Mouse (Mus musculus) right cerebral cortex, postnatal 36 days (tissue): ENCODE measurements around the gene Eea1.
"Not testable (repeated sequence)": the region's sequence is repeated elsewhere in the genome, so short reads cannot be mapped to it uniquely, and the experiment has no call there.

Source experiments
- DNase-seq, 2 experiments: peaks; one replicate each; pipeline ENCODE4 v3.0.0; 2022; ENCODE audit warnings: low spot score in 2 of 2, mixed read lengths in 1 of 2

The Eea1 gene

DNA sequence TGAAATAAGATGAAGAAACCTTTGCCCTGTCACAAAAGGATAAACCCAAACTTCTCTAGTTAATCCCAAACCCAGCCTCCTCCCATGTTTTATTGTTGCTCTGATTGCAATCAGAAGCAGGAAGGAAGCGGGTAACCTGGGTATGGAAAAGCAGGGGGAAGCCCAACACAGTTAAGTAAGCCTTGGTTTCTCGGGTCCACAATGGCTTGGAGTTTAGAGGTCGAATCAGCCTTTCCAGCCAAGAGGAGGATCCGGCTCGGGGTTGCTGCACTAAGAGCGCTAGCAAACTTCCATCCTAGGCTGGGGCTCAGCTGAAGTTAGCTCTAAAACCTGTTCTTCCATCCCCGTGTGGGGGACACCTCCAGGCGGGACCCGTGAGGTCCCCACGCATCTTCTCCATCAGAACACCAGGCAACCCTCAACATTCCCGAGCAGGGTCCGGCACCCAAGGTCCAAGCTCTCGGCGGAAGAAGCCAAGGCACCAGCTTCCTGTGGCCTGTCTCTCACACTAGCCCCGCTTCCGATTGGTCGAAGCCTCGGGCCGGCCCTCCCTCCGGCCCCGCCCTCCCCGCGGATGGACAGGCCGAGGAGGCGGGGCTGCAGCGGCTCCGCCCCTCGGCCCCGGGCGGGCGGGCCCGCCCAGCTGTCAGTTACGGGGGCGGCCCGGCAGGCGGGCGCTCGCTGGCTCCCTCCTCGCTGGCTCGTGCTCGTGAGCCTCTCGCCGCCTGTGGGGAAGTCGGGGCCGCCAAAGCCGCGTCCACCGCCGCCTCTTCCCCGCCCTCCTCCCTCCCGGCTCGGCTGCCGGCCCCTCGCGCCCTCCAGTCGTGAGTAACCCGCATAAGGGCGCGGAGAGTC, at the start of gene Eea1:
Eea1 (plus strand) TSS at position 605 of the 855 bp plus-strand sequence.
- peak; percentile 87 to 91 for DNase-seq

GRCm38 (mm10) chr10:95891214-95891960, 49.1 kb upstream of the Eea1 start:
- no peak for DNase-seq

GRCm38 (mm10) chr10:95892132-95892531, 48.3 kb upstream of the Eea1 start:
- DNase-seq, result no peak

- no peak for DNase-seq
Measured at GRCm38 (mm10) chr10:95893291-95893932, 47.0 kb upstream of the Eea1 start.

DNA sequence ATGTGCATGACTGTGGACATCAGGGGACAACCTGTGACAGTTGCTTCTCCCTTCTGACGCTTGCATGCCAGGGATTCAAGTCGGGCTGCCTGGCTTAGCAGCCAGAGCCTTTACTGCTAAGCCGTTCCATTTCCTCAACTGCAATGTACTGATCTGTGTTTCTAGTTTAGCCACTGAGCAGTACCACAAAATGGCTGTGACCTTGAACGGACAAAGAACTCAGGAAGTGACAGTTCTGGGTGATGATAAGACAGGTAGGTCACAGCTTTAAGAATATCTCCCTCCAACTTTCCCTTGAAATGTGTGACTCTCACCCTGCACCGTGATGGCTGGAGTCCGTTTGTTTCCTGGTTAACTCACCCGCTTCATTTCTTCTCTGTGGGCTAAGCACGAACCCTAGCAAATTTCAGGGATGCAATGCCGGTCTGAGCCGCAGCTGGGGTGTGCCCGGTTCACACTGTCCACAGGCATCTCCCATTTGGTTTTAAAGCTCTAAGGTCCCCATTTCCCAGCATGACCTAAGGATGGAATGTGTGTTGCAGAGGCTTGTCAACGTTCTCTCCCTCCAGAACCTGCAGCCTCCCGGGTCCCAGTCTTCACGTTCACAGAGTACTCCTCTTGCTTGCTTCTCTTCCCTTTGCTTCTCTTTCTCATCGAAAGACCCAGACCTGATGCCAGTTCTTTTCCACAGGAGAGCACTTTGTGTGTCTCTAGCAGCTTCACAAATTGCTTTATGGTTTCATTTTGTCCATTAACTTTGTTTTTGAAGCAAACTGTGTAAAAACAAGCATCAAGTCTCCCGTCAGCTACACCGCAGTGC, 46.2 kb upstream of the Eea1 start:
- peak in 1 of 2 experiments; percentile 12 for DNase-seq

DNA sequence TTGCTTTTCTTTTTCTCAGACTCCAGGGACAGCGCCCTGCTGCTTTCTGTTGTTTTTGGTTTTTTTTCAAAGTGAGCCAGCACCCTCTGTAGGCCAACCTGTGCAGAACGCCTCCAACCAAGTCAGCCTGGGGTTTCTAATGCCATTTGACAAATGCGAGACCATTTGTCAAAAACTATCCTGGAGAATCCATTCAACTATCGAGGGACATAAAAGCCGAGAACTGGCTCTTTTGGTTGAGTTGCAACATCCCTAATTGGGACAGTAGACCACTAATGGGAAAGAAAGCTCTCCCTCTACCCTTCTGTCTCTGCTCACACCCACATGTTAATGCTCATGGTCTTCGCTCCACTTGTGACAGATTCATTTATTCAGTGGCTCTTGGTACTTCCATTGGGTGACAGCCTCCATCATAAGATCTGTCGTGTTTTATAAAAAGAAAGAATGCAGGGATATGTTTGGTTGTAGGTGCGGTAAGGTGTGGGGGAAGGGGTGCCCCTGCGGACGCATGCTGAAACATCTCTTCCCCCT, 45.5 kb upstream of the Eea1 start:
- peak in 1 of 2 experiments; percentile 62 for DNase-seq

DNA sequence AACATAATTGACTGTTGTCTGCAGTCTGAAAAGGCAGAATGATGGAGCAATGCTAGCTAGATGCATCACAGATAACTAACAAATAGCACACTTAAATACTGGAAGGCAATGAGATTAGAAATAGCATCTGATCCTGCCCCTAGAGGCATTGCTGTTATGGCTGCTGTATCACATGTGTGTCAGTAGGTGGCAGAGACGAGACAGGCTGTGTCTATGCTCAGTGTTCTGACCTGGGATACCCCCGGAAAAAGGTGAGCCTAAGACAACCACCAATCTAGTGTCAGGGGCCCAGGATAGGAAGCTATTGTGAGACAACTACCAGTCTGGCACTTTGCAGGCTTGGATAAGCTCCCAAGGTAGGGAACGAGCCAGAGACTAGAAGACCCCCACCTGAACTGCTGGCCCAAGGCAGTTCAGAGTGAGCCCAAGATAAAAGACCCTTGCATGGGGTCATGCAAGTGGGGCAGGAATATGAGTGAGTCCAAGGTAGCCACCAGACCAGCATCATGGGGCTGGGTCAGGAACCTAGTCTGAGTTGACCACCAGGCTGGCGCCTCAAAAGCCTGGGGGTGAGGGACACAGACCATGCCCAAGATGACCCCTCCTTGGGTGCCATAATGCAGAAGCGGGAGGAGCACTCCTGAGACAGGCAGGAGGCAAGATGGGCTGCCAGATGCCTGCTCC, 41.8 kb upstream of the Eea1 start:
- peak in 1 of 2 experiments; percentile 10 for DNase-seq

DNA sequence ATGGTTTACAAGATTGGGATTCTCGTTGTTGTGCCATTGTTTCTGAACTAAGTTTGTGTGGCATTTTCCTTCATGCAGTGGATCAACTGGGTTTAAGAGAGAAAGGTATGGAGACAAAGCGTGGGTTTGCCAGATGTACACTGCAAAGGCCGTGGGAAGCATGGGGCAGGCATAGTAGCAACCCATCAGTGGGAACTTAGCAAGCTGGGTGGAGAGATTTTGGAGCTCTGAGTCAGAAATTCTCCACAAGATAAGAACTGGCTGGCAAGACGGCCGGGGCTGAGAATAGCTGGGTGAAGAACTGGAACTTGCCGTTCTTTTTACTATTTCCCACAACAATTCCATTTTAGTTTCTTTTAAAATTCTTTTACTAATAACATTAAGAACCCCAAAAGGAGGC, 35.8 kb upstream of the Eea1 start:
- peak in 1 of 2 experiments; percentile 9 for DNase-seq

DNA sequence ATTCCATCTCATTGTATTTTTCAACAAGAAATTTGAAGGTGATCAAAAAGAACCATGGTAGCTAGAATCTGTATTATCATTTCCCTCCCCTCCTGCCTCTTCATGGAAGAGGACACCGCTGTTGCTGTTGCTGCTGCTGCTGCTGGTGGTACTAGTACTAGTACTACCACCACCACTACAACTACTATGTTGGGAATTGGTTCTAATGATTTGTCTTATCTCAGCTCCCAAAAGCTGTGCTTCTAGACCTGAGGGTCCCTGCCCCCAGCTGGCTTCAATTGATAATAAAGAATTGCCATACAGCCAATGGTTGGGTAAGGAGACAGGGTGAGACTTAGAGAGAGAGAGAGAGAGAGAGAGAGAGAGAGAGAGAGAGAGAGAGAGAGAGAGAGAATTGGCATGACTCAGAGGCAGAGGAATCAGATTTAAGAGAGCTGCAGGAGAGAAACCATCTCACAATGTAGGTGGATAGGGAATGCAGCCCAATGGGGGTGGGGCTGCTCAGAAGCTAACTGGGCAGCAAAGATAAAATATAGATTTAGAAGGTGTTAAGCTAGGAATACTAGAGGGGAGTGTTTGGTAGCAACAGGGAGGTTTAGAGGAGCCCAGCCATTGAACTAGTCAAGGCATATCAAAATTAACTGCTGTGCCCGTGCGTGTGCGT, 31.1 kb upstream of the Eea1 start:
- no peak for DNase-seq

DNA sequence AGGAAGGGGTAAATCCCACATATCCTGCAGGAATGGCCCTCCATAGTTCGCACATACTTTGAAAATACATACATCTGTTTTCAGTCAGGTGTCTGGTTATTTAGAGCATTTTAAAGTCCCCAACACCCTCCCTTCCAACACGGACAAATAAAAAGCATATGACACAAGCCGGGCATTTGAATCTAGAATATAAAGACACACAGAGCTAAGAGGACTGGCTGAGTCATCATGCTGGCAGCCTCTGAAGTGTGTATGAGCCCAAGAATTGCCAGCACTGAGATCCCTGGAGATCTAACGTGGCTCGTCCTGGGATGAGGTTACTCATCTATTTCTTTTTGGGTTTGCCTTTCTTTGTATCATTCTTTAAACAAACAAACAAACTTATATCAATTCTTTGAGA, 29.4 kb upstream of the Eea1 start:
- DNase-seq, result peak in 1 of 2 experiments; percentile 12

DNA sequence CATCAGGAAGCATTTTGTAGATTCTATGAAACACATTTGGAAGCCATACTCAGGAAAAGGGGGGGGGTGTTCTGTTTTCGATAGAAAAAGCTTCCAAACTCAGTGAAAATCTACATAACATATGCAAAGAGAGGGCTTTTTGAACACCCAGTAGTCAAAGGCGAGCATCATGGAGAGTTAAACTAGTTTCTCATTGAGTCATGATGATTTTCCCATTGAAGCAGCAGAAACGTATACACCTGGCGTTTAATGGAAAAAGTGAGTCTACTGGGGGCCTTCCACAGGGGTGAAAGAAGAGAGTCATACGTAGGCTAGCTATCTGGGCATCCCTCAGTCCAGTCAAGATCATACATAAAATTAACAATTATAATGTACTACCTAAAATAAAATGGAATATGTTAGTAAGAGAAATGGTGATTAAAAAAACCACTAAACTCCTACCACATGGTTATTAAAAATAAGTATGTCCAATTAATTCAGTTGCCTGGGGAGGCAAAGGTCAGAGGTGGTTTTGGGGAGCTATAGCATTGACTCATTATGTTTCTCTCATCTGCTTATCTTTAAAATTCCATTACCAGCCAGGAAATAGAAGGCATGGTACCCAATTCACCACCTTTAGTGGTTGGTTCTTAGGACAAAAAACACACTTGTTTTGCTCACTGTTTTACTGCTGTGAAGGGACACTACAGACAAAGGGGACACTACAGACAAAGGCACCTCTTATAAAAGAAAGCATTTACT, 25.8 kb upstream of the Eea1 start:
- DNase-seq, result no peak

- no peak for DNase-seq
Measured at GRCm38 (mm10) chr10:95918716-95919115, 21.7 kb upstream of the Eea1 start.

- peak in 1 of 2 experiments; percentile 6 for DNase-seq
Measured at GRCm38 (mm10) chr10:95923263-95924217, 16.9 kb upstream of the Eea1 start.

GRCm38 (mm10) chr10:95933631-95934030, 6.8 kb upstream of the Eea1 start:
- DNase-seq, result not testable (repeated sequence)

GRCm38 (mm10) chr10:95940901-95941767, 684 bp downstream of the Eea1 start:
- DNase-seq, result peak in 1 of 2 experiments; percentile 10

DNA sequence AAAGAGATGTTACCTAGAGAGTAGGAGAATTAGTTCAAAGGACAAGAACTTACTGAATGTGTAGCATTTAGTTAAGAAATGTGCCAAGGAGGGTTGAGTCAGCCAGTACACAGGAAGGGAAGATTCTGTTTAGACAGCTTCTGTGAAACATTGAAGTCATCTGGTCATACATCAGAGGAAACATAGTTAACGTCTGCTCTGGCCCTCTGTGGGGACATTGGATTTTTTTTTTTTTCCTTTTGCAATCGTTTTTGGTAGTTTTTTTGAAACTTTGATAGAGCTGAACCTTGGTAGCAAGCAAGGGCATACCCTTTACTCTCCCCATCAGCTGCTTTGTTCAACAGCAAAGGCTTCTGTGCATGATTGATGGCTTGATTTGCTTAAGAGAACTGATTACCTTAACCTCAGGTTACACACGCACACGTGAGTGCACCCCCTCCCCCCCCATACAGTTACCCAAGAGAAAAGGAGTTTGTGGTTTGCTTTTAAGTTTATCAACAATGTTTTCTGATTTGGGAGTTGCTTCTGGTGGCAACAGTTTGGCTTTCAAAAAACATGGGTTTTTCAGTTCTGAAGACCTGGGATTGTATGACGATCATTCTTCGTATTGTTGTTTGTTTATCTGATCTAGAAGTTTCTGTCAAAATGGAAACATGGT, 1.4 kb downstream of the Eea1 start:
- DNase-seq, result no peak

DNA sequence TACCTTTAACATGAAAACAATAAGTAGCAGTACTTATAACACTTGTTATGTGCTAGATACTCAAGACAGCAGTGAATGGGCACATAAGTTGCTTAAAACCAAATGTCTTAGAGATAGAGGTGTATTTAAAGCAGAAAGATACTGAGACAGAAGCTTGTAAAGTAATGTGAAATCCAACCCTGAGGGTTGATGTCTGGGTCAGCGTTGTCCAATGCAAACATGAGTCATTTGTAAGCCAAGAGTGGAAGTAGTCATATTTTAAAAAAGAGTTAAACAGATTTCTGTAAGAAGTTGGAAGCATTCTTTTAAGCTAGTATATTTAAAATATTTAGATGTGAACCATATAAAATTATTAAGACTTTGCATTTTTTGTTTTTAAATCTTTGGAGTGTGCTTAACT, 4.6 kb downstream of the Eea1 start:
- no peak for DNase-seq
